In genomic region chr19:53421583-53422188, GRCm38 (mm10) we compare ENCODE assay signal across 9 mouse cellular contexts. TPM values are rescaled to one million over a fixed set of nuclear protein-coding genes. Genes with fewer than 3 reads are reported as not detected.
DNase-seq lines count a peak whose midpoint lies in the region; ATAC-seq and TF ChIP-seq lines count a peak whose summit lies in the region.
"Had no signal": no experiment of that assay in that cellular context is flagged by ENCODE, and none has a peak within 500 bp of the region (broad histone marks: within the 10 kb centered on the region; RNA-seq: fewer than 3 reads in every experiment).

No protein-coding gene starts in this region.

- 0% methylated on average over 6 of the region's 6 CpGs for WGBS in kidney, embryonic 14.5 days
- WGBS in bone marrow, adult 2 months, result 4% methylated on average over 6 of the region's 6 CpGs
- under 1% methylated on average over 6 of the region's 6 CpGs for WGBS in hindbrain, embryonic 14.5 days
- 4% methylated on average over 6 of the region's 6 CpGs for WGBS in midbrain, embryonic 13.5 days

- peak overlapping the region; percentile 85 for H3K27ac ChIP-seq in kidney, embryonic 14.5 days (ENCODE audit: low read depth, low read length)
- peak overlapping the region; percentile 57 for H3K27ac ChIP-seq in bone marrow, adult 2 months (ENCODE audit: control insufficient read depth, insufficient read depth, low read depth, low read length, poor library complexity)
- H3K27ac ChIP-seq in hindbrain, embryonic 14.5 days, result no peak overlapping the region
- H3K27ac ChIP-seq in midbrain, embryonic 13.5 days, result no peak overlapping the region

- TF ChIP-seq CTCF in bone marrow, adult 2 months (IDR thresholded peaks at IDR 0.05; ENCODE audit: control insufficient read depth, insufficient read depth, low read length), result no peak

- H3K27me3 ChIP-seq in kidney, embryonic 14.5 days (ENCODE audit: control insufficient read depth, insufficient read depth, low read length), result no peaks in the 10 kb centered on the region; the same call in none of the 2 replicates
- H3K27me3 ChIP-seq in hindbrain, embryonic 14.5 days (ENCODE audit: control insufficient read depth, insufficient read depth, low read length), result no peaks in the 10 kb centered on the region
- H3K27me3 ChIP-seq in midbrain, embryonic 13.5 days, result 0 out of 2 replicates have a peak, but pooled peaks cover 10% of the 10 kb centered on the region

- peak overlapping the region; percentile 55 for H3K4me2 ChIP-seq in kidney, embryonic 14.5 days (replicated peaks; ENCODE audit: low read depth, low read length)
- H3K4me2 ChIP-seq in hindbrain, embryonic 14.5 days (replicated peaks), result peak overlapping the region; percentile 71
- peak overlapping the region; percentile 92 for H3K4me2 ChIP-seq in midbrain, embryonic 13.5 days (replicated peaks)

- peak overlapping the region; percentile 40; the same call in 1 of the 2 replicates for H3K9ac ChIP-seq in kidney, embryonic 14.5 days (ENCODE audit: low read depth, low read length)
- no peak overlapping the region for H3K9ac ChIP-seq in hindbrain, embryonic 14.5 days
- H3K9ac ChIP-seq in midbrain, embryonic 13.5 days (replicated peaks), result no peak overlapping the region

- no peaks in the 10 kb centered on the region for H3K9me3 ChIP-seq in kidney, embryonic 14.5 days (ENCODE audit: control insufficient read depth, low read length)
- no peaks in the 10 kb centered on the region for H3K9me3 ChIP-seq in hindbrain, embryonic 14.5 days (ENCODE audit: control insufficient read depth, low read length)
- H3K9me3 ChIP-seq in midbrain, embryonic 13.5 days, result no peaks in the 10 kb centered on the region

- H3K4me3 ChIP-seq in kidney, embryonic 14.5 days (ENCODE audit: low read length), result peak overlapping the region; percentile 34
- peak overlapping the region; percentile 19 for H3K4me3 ChIP-seq in bone marrow, adult 2 months (replicated peaks; ENCODE audit: control insufficient read depth, low read depth, low read length)
- H3K4me3 ChIP-seq in hindbrain, embryonic 14.5 days (replicated peaks; ENCODE audit: low read length), result peak overlapping the region; percentile 37
- peak overlapping the region; percentile 48 for H3K4me3 ChIP-seq in midbrain, embryonic 13.5 days (replicated peaks)

- DNase-seq in kidney, adult 11 months, result no peak
- DNase-seq in hindbrain, embryonic 14.5 days (ENCODE audit: low spot score), result no peak
- DNase-seq in left cerebral cortex, adult 8-10 months (ENCODE audit: low spot score in 2 of 2), result no peak
- no peak for DNase-seq in kidney, adult 18-20 months
- no peak for DNase-seq in left cerebral cortex, adult 11 months (ENCODE audit: low spot score)

- ATAC-seq in kidney, embryonic 14.5 days (ENCODE audit: low FRiP score, low TSS enrichment), result peak; percentile 41
- peak; percentile 10; the same call in 1 of the 2 replicates for ATAC-seq in hindbrain, embryonic 14.5 days (ENCODE audit: low FRiP score)
- peak; percentile 44 for ATAC-seq in midbrain, embryonic 13.5 days

- H3K4me1 ChIP-seq in kidney, embryonic 14.5 days (ENCODE audit: control insufficient read depth, insufficient read depth, low read length), result peaks cover 19% of the 10 kb centered on the region
- peaks cover 7% of the 10 kb centered on the region; the same call in 1 of the 2 replicates for H3K4me1 ChIP-seq in bone marrow, adult 2 months (ENCODE audit: control insufficient read depth, insufficient read depth, low read length)
- peaks cover 10% of the 10 kb centered on the region; the same call in 1 of the 2 replicates for H3K4me1 ChIP-seq in hindbrain, embryonic 14.5 days (replicated peaks; ENCODE audit: control insufficient read depth, insufficient read depth, low read length)
- peaks cover 11% of the 10 kb centered on the region for H3K4me1 ChIP-seq in midbrain, embryonic 13.5 days (replicated peaks)

- H3K36me3 ChIP-seq in kidney, embryonic 14.5 days (ENCODE audit: control insufficient read depth, insufficient read depth, low read length), result no peaks in the 10 kb centered on the region
- H3K36me3 ChIP-seq in hindbrain, embryonic 14.5 days (replicated peaks; ENCODE audit: control insufficient read depth, insufficient read depth), result no peaks in the 10 kb centered on the region
- no peaks in the 10 kb centered on the region for H3K36me3 ChIP-seq in midbrain, embryonic 13.5 days

- TF ChIP-seq POLR2A in bone marrow, adult 2 months (IDR thresholded peaks at IDR 0.05; ENCODE audit: borderline replicate concordance, control insufficient read depth, low read depth, low read length), result no peak

RNA-seq across cellular contexts. Expression of gene Smndc1, which starts 31.3 kb away (rescaled TPM):
- polyA plus RNA-seq in kidney, embryonic 14.5 days (2014; fragmentation: Nextera tagmentation; extraction: Ambion mirVana), result 47.7 and 49.4 TPM in 2 replicates
- polyA plus RNA-seq in bone marrow, adult 2 months (2011; ENCODE audit: insufficient read depth, insufficient read length, low replicate concordance, missing spikeins), result 28.2 and 41.2 TPM in 2 replicates
- 35.3 and 35.6 TPM in 2 replicates for polyA plus RNA-seq in hindbrain, embryonic 14.5 days (2014; fragmentation: Nextera tagmentation; extraction: Ambion mirVana)
- 42.6 and 46.8 TPM in 2 replicates for polyA plus RNA-seq in midbrain, embryonic 13.5 days (2015; fragmentation: Nextera tagmentation; extraction: Ambion mirVana)
- 10 to 100 TPM; 33.2 to 38.1 (median 36.3) TPM for total RNA-seq in left cerebral cortex, adult 8-10 months (2022)

RNA-seq across cellular contexts. Expression of gene Gm10197, which starts 50.1 kb away (rescaled TPM):
- polyA plus RNA-seq in kidney, embryonic 14.5 days (2014; fragmentation: Nextera tagmentation; extraction: Ambion mirVana), result 2.0 and 3.2 TPM in 2 replicates
- not detected in 2 replicates for polyA plus RNA-seq in bone marrow, adult 2 months (2011; ENCODE audit: insufficient read depth, insufficient read length, low replicate concordance, missing spikeins)
- polyA plus RNA-seq in hindbrain, embryonic 14.5 days (2014; fragmentation: Nextera tagmentation; extraction: Ambion mirVana), result 3.9 TPM in 1 of 2 replicates, not detected in the other
- polyA plus RNA-seq in midbrain, embryonic 13.5 days (2015; fragmentation: Nextera tagmentation; extraction: Ambion mirVana), result not detected in 2 replicates
- total RNA-seq in left cerebral cortex, adult 8-10 months (2022), result not detected
- total RNA-seq: gastrocnemius, postnatal 14 days had no signal

Comparison
In these comparisons a context has a peak if more than half of its experiments do, and no peak if none do; other contexts are left out.
1. H3K27ac ChIP-seq: peak in kidney, embryonic 14.5 days (single experiment) and bone marrow, adult 2 months (single experiment); none in hindbrain, embryonic 14.5 days (single experiment) and midbrain, embryonic 13.5 days (single experiment).
2. Peak in every context shown above with its lines, with median percentiles within 50 percentile points of each other: ATAC-seq, H3K4me2 ChIP-seq and H3K4me3 ChIP-seq.